In genomic region chr5:24635526-24636141, GRCm38 (mm10) we compare ENCODE assay signal across 10 mouse cellular contexts.
"Had no signal": no experiment of that assay in that cellular context is flagged by ENCODE, and none has a peak within 500 bp of the region (broad histone marks: within the 10 kb centered on the region; RNA-seq: fewer than 3 reads in every experiment).

No protein-coding gene starts in this region.

- H3K27ac ChIP-seq: left cerebral cortex, adult 2 months; limb, embryonic 10.5 days; liver, embryonic 15.5 days had no signal

- H3K4me2 ChIP-seq: liver, embryonic 11.5 days; liver, embryonic 15.5 days had no signal

- ATAC-seq: lung, postnatal 0 days had no signal

- H3K4me1 ChIP-seq: liver, embryonic 15.5 days had no signal

- H3K27me3 ChIP-seq: liver, embryonic 15.5 days had no signal

- H3K9ac ChIP-seq: liver, embryonic 15.5 days had no signal

- H3K4me3 ChIP-seq: left cerebral cortex, adult 2 months; limb, embryonic 10.5 days; liver, embryonic 15.5 days had no signal

- H3K36me3 ChIP-seq: limb, embryonic 10.5 days; liver, embryonic 15.5 days had no signal

- DNase-seq: kidney, postnatal 25 days; lung, adult 2 months; lung, postnatal 36 days; right cerebral cortex, postnatal 14 days; thymus, postnatal 36 days had no signal

- H3K9me3 ChIP-seq: limb, embryonic 10.5 days; liver, embryonic 15.5 days had no signal
